ENCODE assay signal across 10 mouse cellular contexts in the genomic region with DNA sequence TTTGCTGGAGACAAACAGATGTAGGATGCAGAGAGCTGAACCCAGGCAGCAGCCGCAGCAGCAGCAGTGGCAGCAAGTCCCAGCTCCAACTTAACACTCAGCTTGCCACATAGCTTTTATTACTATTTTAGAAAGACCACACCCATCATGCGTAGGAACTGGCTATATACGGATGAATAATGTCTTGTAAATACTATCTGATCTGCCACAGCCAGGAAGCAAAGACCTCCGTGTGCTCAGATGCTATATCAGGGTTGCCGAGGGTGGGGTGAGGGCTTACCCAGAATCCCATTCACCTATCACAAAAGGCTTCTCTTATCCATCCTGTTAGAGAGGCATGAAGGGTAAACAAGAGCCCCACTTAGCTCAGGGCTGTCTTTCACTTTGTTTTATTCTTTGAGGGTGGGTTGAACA. TPM values are rescaled to one million over a fixed set of nuclear protein-coding genes. Genes with fewer than 3 reads are reported as not detected.
DNase-seq lines count a peak whose midpoint lies in the region; ATAC-seq and TF ChIP-seq lines count a peak whose summit lies in the region.
"Had no signal": no experiment of that assay in that cellular context is flagged by ENCODE, and none has a peak within 500 bp of the region (broad histone marks: within the 10 kb centered on the region; RNA-seq: fewer than 3 reads in every experiment).

No protein-coding gene starts in this region.

- peaks cover 27% of the 10 kb centered on the region for H3K4me1 ChIP-seq in lung, embryonic 15.5 days
- H3K4me1 ChIP-seq in lung, adult 2 months (ENCODE audit: control insufficient read depth, insufficient read depth, low read length), result peaks cover 15% of the 10 kb centered on the region
- peaks cover 16% of the 10 kb centered on the region for H3K4me1 ChIP-seq in embryonic fibroblast, embryonic 13.5 days (ENCODE audit: control insufficient read depth, insufficient read depth, low read length)
- H3K4me1 ChIP-seq in liver, embryonic 14.5 days (replicated peaks; ENCODE audit: control insufficient read depth in 2 of 2, insufficient read depth in 2 of 2, low read length in 1 of 2), result peaks cover 3 to 19% of the 10 kb centered on the region in 2 experiments; a peak in 3 of 4 replicates
- H3K4me1 ChIP-seq in stomach, embryonic 16.5 days (ENCODE audit: control insufficient read depth, insufficient read depth, low read length), result peaks cover 14% of the 10 kb centered on the region

- H3K4me2 ChIP-seq in lung, embryonic 15.5 days, result no peak overlapping the region
- no peak overlapping the region for H3K4me2 ChIP-seq in liver, embryonic 14.5 days (ENCODE audit: low read depth)
- H3K4me2 ChIP-seq in stomach, embryonic 16.5 days (ENCODE audit: low read depth, low read length), result no peak overlapping the region
- H3K4me2 ChIP-seq: embryonic facial prominence, embryonic 12.5 days had no signal

- TF ChIP-seq CTCF in lung, adult 2 months (IDR thresholded peaks at IDR 0.05; ENCODE audit: insufficient read depth, low read length), result no peak
- TF ChIP-seq CTCF in embryonic fibroblast, embryonic 13.5 days (IDR thresholded peaks at IDR 0.05; ENCODE audit: borderline replicate concordance, insufficient read depth, low read length), result no peak
- no peak for TF ChIP-seq CTCF in liver, embryonic 14.5 days (IDR thresholded peaks at IDR 0.05; ENCODE audit: low read depth)

- WGBS in lung, embryonic 15.5 days, result 19% methylated on average over 5 of the region's 5 CpGs
- WGBS in lung, adult 2 months, result 26% methylated on average over 5 of the region's 5 CpGs
- 22% methylated on average over 5 of the region's 5 CpGs for WGBS in liver, embryonic 14.5 days (ENCODE audit: insufficient replicate concordance)
- WGBS in stomach, embryonic 16.5 days, result 15% methylated on average over 5 of the region's 5 CpGs

- H3K27ac ChIP-seq in lung, embryonic 15.5 days, result peak overlapping the region; percentile 33; the same call in 1 of the 2 replicates
- H3K27ac ChIP-seq in embryonic fibroblast, embryonic 13.5 days (ENCODE audit: insufficient read depth, low read length), result 0 out of 2 replicates have a peak overlapping the region, but pooled peaks have one; percentile 41
- H3K27ac ChIP-seq in liver, embryonic 14.5 days, result no peak overlapping the region
- H3K27ac ChIP-seq in stomach, embryonic 16.5 days (ENCODE audit: low read length), result 0 out of 2 replicates have a peak overlapping the region, but pooled peaks have one; percentile 4
- H3K27ac ChIP-seq: layer of hippocampus, adult 2 months had no signal

- DNase-seq in lung, adult 2 months, result no peak
- DNase-seq in liver, embryonic 14.5 days (ENCODE audit: low read depth in 3 of 3, low spot score in 3 of 3), result peak in 1 of 3 experiments; percentile 17
- DNase-seq in frontal cortex, postnatal 14 days (ENCODE audit: low spot score in 2 of 2), result no peak
- DNase-seq in adipocyte (ENCODE audit: low spot score), result no peak

- no peaks in the 10 kb centered on the region for H3K27me3 ChIP-seq in lung, embryonic 15.5 days
- H3K27me3 ChIP-seq in liver, embryonic 14.5 days (ENCODE audit: control insufficient read depth, insufficient read depth, low read length), result no peaks in the 10 kb centered on the region
- no peaks in the 10 kb centered on the region for H3K27me3 ChIP-seq in stomach, embryonic 16.5 days (ENCODE audit: control insufficient read depth, insufficient read depth, low read length)
- H3K27me3 ChIP-seq: embryonic facial prominence, embryonic 12.5 days had no signal

- H3K9me3 ChIP-seq in lung, embryonic 15.5 days, result no peaks in the 10 kb centered on the region
- H3K9me3 ChIP-seq in liver, embryonic 14.5 days (ENCODE audit: control insufficient read depth, low read length), result no peaks in the 10 kb centered on the region
- H3K9me3 ChIP-seq in stomach, embryonic 16.5 days (replicated peaks; ENCODE audit: control insufficient read depth, low read length), result no peaks in the 10 kb centered on the region
- H3K9me3 ChIP-seq: embryonic facial prominence, embryonic 12.5 days had no signal

- no peak for ATAC-seq in lung, embryonic 15.5 days (ENCODE audit: borderline replicate concordance, extremely low read depth, low FRiP score, low TSS enrichment)
- peak; percentile 60; the same call in 1 of the 2 replicates for ATAC-seq in liver, embryonic 14.5 days (ENCODE audit: insufficient read depth)
- no peak for ATAC-seq in stomach, embryonic 16.5 days (ENCODE audit: insufficient read depth, low FRiP score)
- no peak for ATAC-seq in monocyte, adult 5-6 weeks (replicated peaks; ENCODE audit: insufficient number of reproducible peaks, low FRiP score, low TSS enrichment, poor library complexity, severe bottlenecking)

- no peak overlapping the region for H3K9ac ChIP-seq in lung, embryonic 15.5 days
- no peak overlapping the region for H3K9ac ChIP-seq in liver, embryonic 14.5 days (replicated peaks)
- H3K9ac ChIP-seq in stomach, embryonic 16.5 days (ENCODE audit: low read length), result no peak overlapping the region
- H3K9ac ChIP-seq: embryonic facial prominence, embryonic 12.5 days had no signal

- H3K36me3 ChIP-seq in lung, embryonic 15.5 days, result no peaks in the 10 kb centered on the region
- no peaks in the 10 kb centered on the region for H3K36me3 ChIP-seq in liver, embryonic 14.5 days (replicated peaks; ENCODE audit: control insufficient read depth, insufficient read depth, low read depth)
- no peaks in the 10 kb centered on the region for H3K36me3 ChIP-seq in stomach, embryonic 16.5 days (ENCODE audit: control insufficient read depth, insufficient read depth, low read length)
- H3K36me3 ChIP-seq: embryonic facial prominence, embryonic 12.5 days had no signal

- H3K4me3 ChIP-seq in lung, embryonic 15.5 days, result no peak overlapping the region
- no peak overlapping the region for H3K4me3 ChIP-seq in lung, adult 2 months (replicated peaks; ENCODE audit: extremely low read depth, low read depth, low read length)
- H3K4me3 ChIP-seq in embryonic fibroblast, embryonic 13.5 days (ENCODE audit: insufficient read depth, low read length), result no peak overlapping the region
- H3K4me3 ChIP-seq in liver, embryonic 14.5 days (ENCODE audit: insufficient read depth in 1 of 2, low read depth in 2 of 2, low read length in 2 of 2), result no peak overlapping the region
- H3K4me3 ChIP-seq in stomach, embryonic 16.5 days (replicated peaks; ENCODE audit: low read length), result no peak overlapping the region
- H3K4me3 ChIP-seq: embryonic facial prominence, embryonic 12.5 days; layer of hippocampus, adult 2 months had no signal

- TF ChIP-seq POLR2A in lung, adult 2 months (IDR thresholded peaks at IDR 0.05; ENCODE audit: borderline replicate concordance, extremely low read depth, low read depth, low read length), result no peak
- TF ChIP-seq POLR2A in embryonic fibroblast, embryonic 13.5 days (IDR thresholded peaks at IDR 0.05; ENCODE audit: low read depth, low read length), result no peak

- TF ChIP-seq EP300 in liver, embryonic 14.5 days (IDR thresholded peaks at IDR 0.05; ENCODE audit: low read depth), result no peak

RNA-seq across cellular contexts. Expression of a gene that starts 26.9 kb away (rescaled TPM):
- polyA plus RNA-seq in lung, embryonic 15.5 days (2015; fragmentation: Nextera tagmentation; extraction: Ambion mirVana), result 7.3 and 8.0 TPM in 2 replicates
- 8.1 and 12.9 TPM in 2 replicates for polyA plus RNA-seq in lung, adult 2 months (2012; rRNA removed)
- 47.9 and 57.1 TPM in 2 replicates for polyA plus RNA-seq in embryonic fibroblast, embryonic 13.5 days (2011; ENCODE audit: insufficient read length, low read depth, missing spikeins)
- polyA plus RNA-seq in liver, embryonic 14.5 days (2012; rRNA removed), result 1.1 and 1.2 TPM in 2 replicates
- polyA plus RNA-seq in liver, embryonic 14.5 days (2014; fragmentation: Nextera tagmentation; extraction: Ambion mirVana), result 1.7 and 1.8 TPM in 2 replicates
- 5.6 and 5.8 TPM in 2 replicates for polyA plus RNA-seq in stomach, embryonic 16.5 days (2015; fragmentation: Nextera tagmentation; extraction: Ambion mirVana)
- total RNA-seq in monocyte, adult 5-6 weeks (2017), result 1.1 to 4.7 TPM (median 2.1 TPM) in 3 replicates
